Mouse (Mus musculus): ENCODE data around the gene Lat. TPM values are rescaled to one million over a fixed set of nuclear protein-coding genes. Genes with fewer than 3 reads are reported as not detected.

Lat gene
- polyA plus RNA-seq, 1 experiment from 2014 or later = 2.4 TPM

DNA sequence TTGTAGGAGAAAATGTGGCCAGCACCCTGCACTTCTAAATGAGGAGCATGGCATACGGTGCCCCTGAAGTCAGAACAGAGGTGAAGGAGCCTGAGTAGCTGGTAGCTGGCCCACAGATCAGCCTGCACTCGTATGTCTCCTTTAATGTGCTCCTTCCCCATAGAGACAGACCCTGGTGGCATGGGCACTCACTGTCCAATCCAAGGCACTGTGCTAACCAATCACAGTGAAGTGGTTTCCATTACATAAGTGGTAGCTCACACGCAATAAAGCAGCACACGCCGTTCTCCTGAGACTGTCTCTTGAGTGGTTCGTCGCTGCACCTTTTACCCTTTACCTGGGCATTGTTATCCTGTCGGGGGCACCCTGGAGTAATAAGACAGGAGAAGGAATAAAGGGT lies 55.1 kb downstream of the Lat start:
- no peak for DNase-seq (ENCODE audit: extremely low spot score, low spot score)

More for the DNA sequence above, 55.1 kb downstream of the Lat start:
- Histone ChIP-seq H3K27me3 (ENCODE audit: poor library complexity, severe bottlenecking) (no peaks in the 10 kb centered on the region), H3K4me1 (no peaks in the 10 kb centered on the region), H3K4me3 (no peak overlapping the region), H3K9me3 (no peaks in the 10 kb centered on the region), H3K27ac (no peak overlapping the region), H3K36me3 (replicated peaks) (no peaks in the 10 kb centered on the region)
- WGBS = 81% methylated on average over 8 of the region's 8 CpGs

Small RNA genes lying within 50 kb of the gene (microRNA-seq; reads per million reads assigned to microRNA genes)
- gene Mir7058 = not detected

Other genes with a start within 250 kb of the Lat start
- gene Xpo6, start 169.1 kb downstream of the Lat start, polyA plus RNA-seq (2016; fragmentation: Nextera tagmentation; extraction: Ambion mirVana) = 65.5 and 70.1 TPM in 2 replicates
- gene Sbk1, start 97.0 kb downstream of the Lat start, polyA plus RNA-seq (2016; fragmentation: Nextera tagmentation; extraction: Ambion mirVana) = 79.1 and 83.0 TPM in 2 replicates
- gene Spns1, start 7.9 kb upstream of the Lat start, polyA plus RNA-seq (2016; fragmentation: Nextera tagmentation; extraction: Ambion mirVana) = 64.7 and 68.6 TPM in 2 replicates
- 2.6 and 2.8 TPM in 2 replicates for gene Nfatc2ip, start 27.2 kb upstream of the Lat start, polyA plus RNA-seq (2016; fragmentation: Nextera tagmentation; extraction: Ambion mirVana)
- gene Cd19, start 45.3 kb upstream of the Lat start, polyA plus RNA-seq (2016; fragmentation: Nextera tagmentation; extraction: Ambion mirVana) = 0.07 and 0.14 TPM in 2 replicates
- gene Rabep2, start 59.2 kb upstream of the Lat start, polyA plus RNA-seq (2016; fragmentation: Nextera tagmentation; extraction: Ambion mirVana) = 24.8 and 25.5 TPM in 2 replicates
- 0.33 TPM in 2 replicates for gene Atp2a1, start 93.5 kb upstream of the Lat start, polyA plus RNA-seq (2016; fragmentation: Nextera tagmentation; extraction: Ambion mirVana)
- gene Sh2b1, start 105.9 kb upstream of the Lat start, polyA plus RNA-seq (2016; fragmentation: Nextera tagmentation; extraction: Ambion mirVana) = 49.2 and 50.8 TPM in 2 replicates
- gene Tufm, start 117.8 kb upstream of the Lat start, polyA plus RNA-seq (2016; fragmentation: Nextera tagmentation; extraction: Ambion mirVana) = 180 and 183 TPM in 2 replicates
- gene Atxn2l, start 133.9 kb upstream of the Lat start, polyA plus RNA-seq (2016; fragmentation: Nextera tagmentation; extraction: Ambion mirVana) = 49.0 and 55.3 TPM in 2 replicates
- gene Eif3c, start 196.8 kb upstream of the Lat start, polyA plus RNA-seq (2016; fragmentation: Nextera tagmentation; extraction: Ambion mirVana) = 230 and 233 TPM in 2 replicates
- 0.67 and 0.79 TPM in 2 replicates for gene Apobr, start 215.4 kb upstream of the Lat start, polyA plus RNA-seq (2016; fragmentation: Nextera tagmentation; extraction: Ambion mirVana)
- 20.7 and 25.8 TPM in 2 replicates for gene Cln3, start 216.2 kb upstream of the Lat start, polyA plus RNA-seq (2016; fragmentation: Nextera tagmentation; extraction: Ambion mirVana)
- gene Il27, start 225.4 kb upstream of the Lat start, polyA plus RNA-seq (2016; fragmentation: Nextera tagmentation; extraction: Ambion mirVana) = not detected in 2 replicates

Measured in forebrain, embryonic 10.5 days (tissue).